Mouse (Mus musculus) CH12.LX (cell line): ENCODE data around the gene Slc29a3. TPM values are rescaled to one million over a fixed set of nuclear protein-coding genes. Genes with fewer than 3 reads are reported as not detected.

ENCODE experiments used
- DNase-seq: peaks from one replicate; pipeline ENCODE4 v3.0.0-alpha.2; 2013; ENCODE audit errors: extremely low read depth
- H3K27ac ChIP-seq: 2 replicates; pipeline ENCODE4 v1.5.1; 2012; ENCODE audit warnings: low read depth, mild to moderate bottlenecking, control low read depth, moderate library complexity; ENCODE audit not compliant: insufficient read depth
- H3K27me3 ChIP-seq: replicated peaks from 2 replicates; pipeline ENCODE3; 2012; ENCODE audit warnings: inconsistent platforms
- H3K36me3 ChIP-seq, 2 experiments: replicated peaks in 1 of 2; 2 replicates each; pipeline versions ENCODE3 to v1.6.1; 2012; ENCODE audit warnings: inconsistent platforms in 1 of 2, low read length in 1 of 2, mild to moderate bottlenecking in 1 of 2, mixed read lengths in 1 of 2, moderate library complexity in 1 of 2; ENCODE audit not compliant: control insufficient read depth in 1 of 2, insufficient read depth in 1 of 2
- H3K4me1 ChIP-seq, 2 experiments: 2 replicates each; pipeline ENCODE4 v1.6.1; 2012; ENCODE audit warnings: inconsistent platforms in 1 of 2, moderate library complexity in 1 of 2; ENCODE audit not compliant: insufficient read depth in 2 of 2, control insufficient read depth in 1 of 2
- H3K4me2 ChIP-seq: 2 replicates; pipeline ENCODE4 v1.6.1; 2012; ENCODE audit warnings: low read depth, mild to moderate bottlenecking, control low read depth; ENCODE audit not compliant: poor library complexity, insufficient read depth, severe bottlenecking
- H3K4me3 ChIP-seq, 3 experiments: fragments of 150-350 bp in 1 of 3; sonication (generic) in 1 of 3; replicated peaks in 1 of 3; 2 replicates each; pipeline versions ENCODE3 to v1.5.1; 2011 to 2012; ENCODE audit warnings: low read depth in 2 of 3, low read length in 2 of 3, mild to moderate bottlenecking in 2 of 3, moderate library complexity in 2 of 3, control low read depth in 1 of 3, improper control_type of control experiment in 1 of 3, inconsistent platforms in 1 of 3, mixed read lengths in 1 of 3; ENCODE audit not compliant: poor library complexity in 1 of 3
- H3K79me2 ChIP-seq: replicated peaks from 2 replicates; pipeline ENCODE4 v1.6.1; 2012; ENCODE audit warnings: mild to moderate bottlenecking, moderate library complexity; ENCODE audit not compliant: control insufficient read depth, poor library complexity, insufficient read depth, severe bottlenecking; ENCODE audit errors: extremely low read depth
- H3K9ac ChIP-seq: 2 replicates; pipeline ENCODE4 v1.6.1; 2012; ENCODE audit warnings: low read depth, mild to moderate bottlenecking, control low read depth, moderate library complexity; ENCODE audit not compliant: insufficient read depth
- H3K9me3 ChIP-seq: replicated peaks from 2 replicates; pipeline ENCODE3; 2012; ENCODE audit warnings: low read length, inconsistent platforms, mixed read lengths
- BHLHE40 ChIP-seq: IDR thresholded peaks from 2 replicates; pipeline ENCODE4 v1.6.1; 2011; ENCODE audit warnings: mild to moderate bottlenecking, low read depth, low read length, improper control_type of control experiment
- E2F4 ChIP-seq: IDR thresholded peaks from 2 replicates; pipeline ENCODE4 v1.6.1; 2011; ENCODE audit warnings: low read depth, low read length, improper control_type of control experiment; ENCODE audit not compliant: insufficient replicate concordance
- ETS1 ChIP-seq: conservative IDR thresholded peaks from 2 replicates; pipeline ENCODE4 v1.6.1; 2012; ENCODE audit warnings: low read depth, mild to moderate bottlenecking, inconsistent platforms, low read length, improper control_type of control experiment, moderate library complexity
- IRF4 ChIP-seq: IDR thresholded peaks from 2 replicates; pipeline ENCODE4 v1.6.1; 2014; ENCODE audit warnings: low read depth, mild to moderate bottlenecking, inconsistent platforms, low read length, improper control_type of control experiment
- JUN ChIP-seq: IDR thresholded peaks from 2 replicates; pipeline ENCODE4 v1.6.1; 2011; ENCODE audit warnings: low read depth, mild to moderate bottlenecking, low read length, improper control_type of control experiment, moderate library complexity; ENCODE audit not compliant: insufficient read depth
- JUND ChIP-seq: conservative IDR thresholded peaks from 2 replicates; pipeline ENCODE4 v1.6.1; 2011; ENCODE audit warnings: low read depth, low read length, improper control_type of control experiment
- KAT2A ChIP-seq: IDR thresholded peaks from 2 replicates; pipeline ENCODE4 v1.6.1; 2012; ENCODE audit warnings: low read length, improper control_type of control experiment, inconsistent platforms; ENCODE audit not compliant: insufficient replicate concordance
- MAX ChIP-seq: IDR thresholded peaks from 2 replicates; pipeline ENCODE4 v1.6.1; 2011; ENCODE audit warnings: low read length, improper control_type of control experiment
- MAZ ChIP-seq: IDR thresholded peaks from 2 replicates; pipeline ENCODE4 v1.6.1; 2012; ENCODE audit warnings: low read depth, mild to moderate bottlenecking, inconsistent platforms, low read length, improper control_type of control experiment, moderate library complexity
- MEF2A ChIP-seq: IDR thresholded peaks from 2 replicates; pipeline ENCODE4 v1.6.1; 2014; ENCODE audit warnings: low read depth, mild to moderate bottlenecking, inconsistent platforms, low read length, improper control_type of control experiment, borderline replicate concordance
- MXI1 ChIP-seq: IDR thresholded peaks from 2 replicates; pipeline ENCODE4 v1.6.1; 2011; ENCODE audit warnings: mild to moderate bottlenecking, low read depth, low read length, improper control_type of control experiment
- MYC ChIP-seq: IDR thresholded peaks from 2 replicates; pipeline ENCODE4 v1.6.1; 2011; ENCODE audit warnings: low read depth, mild to moderate bottlenecking, improper control_type of control experiment, low read length
- NRF1 ChIP-seq: IDR thresholded peaks from 2 replicates; pipeline ENCODE4 v1.6.1; 2014; ENCODE audit warnings: low read depth, mild to moderate bottlenecking, inconsistent platforms, low read length, improper control_type of control experiment, moderate library complexity
- PAX5 ChIP-seq: IDR thresholded peaks from 2 replicates; pipeline ENCODE4 v1.6.1; 2012; ENCODE audit warnings: low read length, inconsistent platforms, mixed read lengths
- POLR2A ChIP-seq: IDR thresholded peaks from 2 replicates; pipeline ENCODE4 v1.6.1; 2011; ENCODE audit warnings: low read depth, mild to moderate bottlenecking, improper control_type of control experiment, low read length
- RCOR1 ChIP-seq: conservative IDR thresholded peaks from 2 replicates; pipeline ENCODE4 v1.6.1; 2012; ENCODE audit warnings: low read depth, mild to moderate bottlenecking, inconsistent platforms, low read length, improper control_type of control experiment
- SMC3 ChIP-seq: IDR thresholded peaks from 2 replicates; pipeline ENCODE4 v1.6.1; 2011; ENCODE audit warnings: low read depth, low read length, improper control_type of control experiment
- TBP ChIP-seq: conservative IDR thresholded peaks from 2 replicates; pipeline ENCODE4 v1.6.1; 2011; ENCODE audit warnings: low read depth, low read length, improper control_type of control experiment
- USF1 ChIP-seq: IDR thresholded peaks from 2 replicates; pipeline ENCODE4 v1.6.1; 2014; ENCODE audit warnings: low read depth, mild to moderate bottlenecking, inconsistent platforms, low read length, improper control_type of control experiment
- ZC3H11A ChIP-seq: IDR thresholded peaks from 2 replicates; pipeline ENCODE4 v1.6.1; 2012; ENCODE audit warnings: low read depth, mild to moderate bottlenecking, inconsistent platforms, low read length, improper control_type of control experiment
- ZKSCAN1 ChIP-seq: IDR thresholded peaks from 2 replicates; pipeline ENCODE4 v1.6.1; 2012; ENCODE audit warnings: low read depth, inconsistent platforms, low read length, improper control_type of control experiment, borderline replicate concordance
- ZMIZ1 ChIP-seq: IDR thresholded peaks from 2 replicates; pipeline ENCODE4 v1.6.1; 2012; ENCODE audit warnings: low read depth, mild to moderate bottlenecking, inconsistent platforms, low read length, improper control_type of control experiment
- dilution Hi-C: fragments of 300-500 bp; cut with MboI; formaldehyde crosslinking; loops from 2 replicates; pipeline ENCODE4 v1.14.3; 2020; ENCODE audit warnings: low sequenced_read_pairs; ENCODE audit not compliant: extremely low pct_unique_long_range_greater_than_20kb, extremely low pct_ligation_motif_present
- in situ Hi-C: fragments of 300-500 bp; cut with MboI; formaldehyde crosslinking; loops from 3 replicates; pipeline ENCODE4 v1.14.3; 2019; ENCODE audit warnings: low sequenced_read_pairs, low pct_ligation_motif_present, low pct_unique_long_range_greater_than_20kb, mixed read lengths
- polyA plus RNA-seq: library from polyadenylated mRNA; unstranded; fragments of >175 nt; gene quantifications from 2 replicates; pipeline ENCODE4 v1.2.1, GENCODE M21; 2012; ENCODE audit warnings: low read depth; ENCODE audit not compliant: insufficient read length
- total RNA-seq, 2 experiments: library from RNA; depleted of rRNA; stranded (reverse); fragments of 300-350 nt in 1 of 2; fragments of >200 nt in 1 of 2; gene quantifications; 2 replicates each; pipeline ENCODE4 v1.2.3; 2012 to 2014

Gene Slc29a3
- total and polyA plus RNA-seq, 3 experiments: 4.1 to 19.1 (median 5.9) TPM

DNA sequence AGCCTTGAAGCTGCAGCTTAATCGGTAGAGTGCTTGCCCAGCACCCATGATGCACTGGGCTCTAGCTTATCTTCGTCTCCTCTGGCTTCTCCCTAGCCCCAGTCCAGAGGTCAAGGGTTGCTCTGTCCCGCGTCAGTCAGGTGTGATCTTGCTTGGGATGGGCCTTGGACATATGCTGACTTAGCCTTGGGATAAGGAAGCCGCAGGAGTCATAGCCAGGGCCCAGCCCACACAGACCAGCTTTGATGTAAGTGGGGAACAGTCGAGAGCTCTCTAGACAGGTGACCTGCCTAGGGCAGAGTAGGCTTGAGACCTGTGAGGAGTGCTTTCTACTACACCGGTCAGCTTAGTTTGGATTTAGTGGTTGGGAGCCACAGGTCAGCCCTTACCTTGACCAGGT, 14.8 kb upstream of the Slc29a3 start:
- Histone ChIP-seq H3K9me3 (peaks cover 3% of the 10 kb centered on the region), H3K4me2 (no peak overlapping the region), H3K4me3 (no peak overlapping the region), H3K9ac (no peak overlapping the region), H3K36me3 (no peaks in the 10 kb centered on the region), H3K4me1 (no peaks in the 10 kb centered on the region), H3K27me3 (peaks cover 75% of the 10 kb centered on the region), H3K27ac (no peak overlapping the region), H3K79me2 (no peaks in the 10 kb centered on the region)
- no peak for TF ChIP-seq ZMIZ1
- no peak for TF ChIP-seq USF1
- no peak for TF ChIP-seq SMC3
- no peak for TF ChIP-seq RCOR1
- TF ChIP-seq MAZ: no peak
- no peak for TF ChIP-seq KAT2A
- no peak for TF ChIP-seq MAX
- TF ChIP-seq JUN: no peak
- TF ChIP-seq MYC: no peak
- no peak for TF ChIP-seq ETS1
- TF ChIP-seq PAX5: no peak
- TF ChIP-seq POLR2A: no peak
- TF ChIP-seq ZC3H11A: no peak
- dilution Hi-C loops (loop anchor here (25.0 kb wide), 1 partner anchor 295 kb away; no protein-coding TSS in a partner anchor), in situ Hi-C loops (no loop called here)
- DNase-seq: no peak

DNA sequence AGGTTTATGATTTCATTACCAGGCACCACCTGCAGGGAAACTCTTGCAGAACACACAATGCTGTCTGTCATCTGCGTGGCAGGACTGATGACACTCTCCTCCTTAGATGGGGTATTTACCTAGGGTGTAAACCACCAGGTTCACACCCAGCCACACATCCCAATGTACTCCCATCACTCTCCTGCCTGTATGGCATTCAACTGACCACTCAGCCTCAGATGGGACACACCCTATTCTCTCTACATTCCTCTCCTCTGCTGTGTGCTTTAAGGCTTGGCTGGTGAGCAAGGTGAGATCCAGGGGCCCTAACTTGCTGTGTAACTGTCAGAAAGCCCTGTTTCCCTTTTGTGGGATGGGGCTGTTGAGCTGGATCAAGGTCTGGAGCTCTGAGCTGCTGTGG, 9.5 kb upstream of the Slc29a3 start:
- H3K4me3 ChIP-seq: no peak overlapping the region
- dilution Hi-C loops (loop anchor here (25.0 kb wide), 1 partner anchor 300 kb away; no protein-coding TSS in a partner anchor), in situ Hi-C loops (no loop called here)

More for the DNA sequence above, 9.5 kb upstream of the Slc29a3 start:
- DNase-seq: no peak
- TF ChIP-seq NRF1: no peak
- no peak for TF ChIP-seq MXI1
- TF ChIP-seq ZKSCAN1: no peak
- TF ChIP-seq E2F4: no peak
- TF ChIP-seq TBP: no peak
- TF ChIP-seq JUND: no peak
- no peak for TF ChIP-seq SMC3
- TF ChIP-seq RCOR1: no peak
- TF ChIP-seq MEF2A: no peak
- no peak for TF ChIP-seq MYC
- no peak for TF ChIP-seq BHLHE40
- TF ChIP-seq USF1: no peak
- no peak for TF ChIP-seq IRF4
- no peak for TF ChIP-seq POLR2A
- TF ChIP-seq, all 38 proteins: peak for 0
- Histone ChIP-seq H3K4me2 (no peak overlapping the region), H3K4me1 (no peaks in the 10 kb centered on the region), H3K36me3 (no peaks in the 10 kb centered on the region), H3K9me3 (peaks cover 13% of the 10 kb centered on the region), H3K27me3 (peaks cover 72% of the 10 kb centered on the region), H3K27ac (no peak overlapping the region), H3K9ac (no peak overlapping the region), H3K79me2 (no peaks in the 10 kb centered on the region)
